Mouse (Mus musculus) A20 (cell line): Measurements from ENCODE around the gene Aldh9a1.

ENCODE experiments used
- DNase-seq: peaks from one replicate; pipeline ENCODE4 v3.0.0-alpha.2; 2011; ENCODE audit warnings: low read depth, low spot score

Aldh9a1 gene

DNA sequence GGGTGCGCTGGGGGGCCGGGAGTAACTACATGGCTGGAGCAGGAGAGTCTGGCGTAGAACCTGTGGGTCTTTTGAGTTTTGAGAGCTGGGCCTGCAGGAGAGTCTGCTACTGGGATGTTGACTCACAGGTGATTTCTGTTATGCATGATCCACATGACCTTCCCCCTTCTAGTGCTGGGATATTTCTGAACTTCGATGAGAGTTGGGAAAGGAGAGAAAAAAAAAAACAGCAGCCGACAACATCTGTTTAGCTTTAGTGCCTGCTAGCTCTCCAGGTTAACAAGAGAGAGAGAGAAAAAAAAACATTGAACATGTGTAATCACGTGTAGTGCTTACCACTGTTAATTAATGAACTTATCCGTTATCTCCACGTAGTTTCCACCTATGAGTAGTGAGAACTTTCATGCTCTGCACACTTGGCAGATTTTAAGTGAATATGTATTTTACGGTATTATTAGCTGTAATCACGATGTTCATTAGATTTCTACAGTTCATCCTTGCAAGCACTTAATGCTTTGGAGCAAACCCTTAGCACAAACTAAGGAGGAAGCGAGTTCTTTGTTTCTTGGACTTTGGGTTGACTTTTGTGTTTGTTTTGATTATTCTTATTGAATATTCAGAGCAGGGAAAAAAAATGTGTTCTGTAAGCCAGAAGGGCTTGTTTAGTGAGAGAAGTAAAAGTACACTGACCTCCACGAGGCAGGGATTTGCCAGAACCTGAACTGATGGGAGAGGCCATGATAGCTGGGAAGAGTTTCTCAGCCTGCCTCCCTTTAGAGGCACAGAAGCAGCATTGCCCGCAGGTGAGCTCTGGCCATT is 1.0 kb downstream of the Aldh9a1 start:
- no peak for DNase-seq

DNA sequence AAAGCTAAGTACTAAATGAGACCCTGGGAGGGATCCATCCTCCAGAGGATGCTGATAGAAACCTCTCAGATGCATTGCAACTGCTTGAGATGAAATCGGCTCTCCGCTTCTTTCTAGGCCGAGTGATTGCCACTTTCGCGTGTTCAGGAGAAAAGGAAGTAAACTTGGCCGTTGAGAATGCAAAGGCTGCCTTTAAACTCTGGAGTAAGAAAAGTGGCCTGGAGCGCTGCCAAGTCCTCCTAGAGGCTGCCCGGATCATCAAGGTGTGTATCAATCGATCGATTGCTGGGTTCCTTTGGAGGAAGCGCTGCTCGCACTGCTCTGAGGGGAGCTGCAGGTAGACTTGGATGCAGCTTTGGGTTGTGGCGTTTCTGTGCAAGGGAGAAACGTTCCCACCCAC is 2.6 kb downstream of the Aldh9a1 start:
- no peak for DNase-seq

- DNase-seq = no peak
These were observed 7.6 kb downstream of the Aldh9a1 start for GRCm38 (mm10) chr1:167357387-167357786.

DNA sequence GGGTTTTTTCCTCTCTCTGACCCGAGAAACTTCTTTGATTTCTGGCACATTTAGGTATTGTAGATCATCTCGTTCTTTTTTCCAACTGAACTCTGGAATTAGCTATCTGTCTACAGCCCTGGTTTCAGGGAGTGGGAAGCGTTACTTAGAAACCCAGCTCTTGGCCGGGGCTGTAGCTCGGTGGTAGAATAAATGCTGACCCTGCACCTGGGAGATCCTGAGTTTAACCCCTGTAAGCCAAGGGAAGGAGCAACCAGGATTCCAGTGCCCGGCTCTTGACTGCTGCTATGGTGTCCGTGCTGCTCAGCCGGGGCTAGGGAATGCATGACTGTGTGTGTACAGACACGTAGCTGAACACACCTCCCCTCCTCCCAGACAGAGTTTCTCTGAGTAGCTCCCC is 8.9 kb downstream of the Aldh9a1 start:
- DNase-seq = no peak

DNA sequence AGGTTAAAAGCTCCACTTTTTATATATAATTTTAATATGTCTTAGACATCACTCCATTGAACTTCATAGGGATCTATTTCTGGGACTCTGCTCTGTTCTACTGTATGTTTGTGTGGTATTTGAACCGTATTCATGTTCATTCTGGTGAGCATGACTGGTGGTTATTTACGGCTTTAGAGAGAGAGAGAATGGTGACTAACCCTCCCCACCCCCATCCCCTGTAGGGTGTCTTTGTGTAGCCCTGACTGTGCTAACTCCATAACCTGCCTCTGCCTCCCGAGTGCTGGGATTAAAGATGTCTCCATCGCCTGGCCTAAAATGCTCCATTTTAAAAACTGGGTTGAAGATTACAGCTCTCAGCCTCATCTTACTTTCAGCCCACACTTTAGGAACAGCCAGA is 10.5 kb downstream of the Aldh9a1 start:
- no peak for DNase-seq

- no peak for DNase-seq
These were observed 13.0 kb downstream of the Aldh9a1 start for GRCm38 (mm10) chr1:167362819-167363218.

DNA sequence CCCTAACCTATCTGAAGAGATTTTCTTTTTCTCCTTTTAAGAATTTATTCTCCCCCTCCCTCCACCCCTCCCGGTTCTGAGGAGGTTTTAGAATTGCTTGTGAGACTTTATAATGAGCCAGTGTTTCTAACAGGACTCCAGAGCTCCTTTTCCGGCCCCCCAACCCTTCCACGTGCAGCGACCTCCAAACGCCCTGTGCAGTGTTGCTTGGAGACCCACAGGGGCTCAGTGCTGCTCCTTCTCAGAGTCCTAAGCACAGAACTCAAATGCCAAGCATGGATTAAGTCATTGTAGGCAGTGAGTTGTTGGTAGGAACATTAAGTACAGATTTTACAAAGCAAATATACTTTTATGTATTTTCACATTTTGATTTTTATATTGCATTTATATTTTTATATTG is 13.5 kb downstream of the Aldh9a1 start:
- no peak for DNase-seq

DNA sequence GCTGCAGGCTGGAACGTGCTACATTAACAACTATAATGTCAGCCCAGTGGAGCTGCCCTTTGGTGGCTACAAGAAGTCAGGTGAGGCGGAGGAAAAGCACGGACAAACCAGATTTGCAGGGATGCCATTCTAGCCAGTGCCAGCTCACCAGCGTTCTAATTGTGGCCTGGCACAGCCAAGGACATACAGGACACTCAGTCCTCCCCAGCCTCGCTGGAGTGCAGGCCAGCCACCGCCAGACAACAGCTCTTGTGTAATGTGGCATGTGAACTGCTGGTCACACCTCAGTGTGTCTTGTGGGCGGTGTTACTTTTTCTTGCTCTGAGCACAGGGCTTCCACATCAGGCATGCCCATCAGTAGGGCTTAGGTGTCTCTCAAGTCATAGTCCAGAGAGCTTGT is 16.0 kb downstream of the Aldh9a1 start:
- no peak for DNase-seq

GRCm38 (mm10) chr1:167366621-167367020 is 16.8 kb downstream of the Aldh9a1 start:
- no peak for DNase-seq

GRCm38 (mm10) chr1:167368018-167368417 is 18.2 kb downstream of the Aldh9a1 start:
- no peak for DNase-seq

- DNase-seq = no peak
These were observed 18.7 kb downstream of the Aldh9a1 start for GRCm38 (mm10) chr1:167368513-167368912.

- DNase-seq = peak; percentile 88
These were observed 20.1 kb downstream of the Aldh9a1 start for GRCm38 (mm10) chr1:167369905-167370304.

DNA sequence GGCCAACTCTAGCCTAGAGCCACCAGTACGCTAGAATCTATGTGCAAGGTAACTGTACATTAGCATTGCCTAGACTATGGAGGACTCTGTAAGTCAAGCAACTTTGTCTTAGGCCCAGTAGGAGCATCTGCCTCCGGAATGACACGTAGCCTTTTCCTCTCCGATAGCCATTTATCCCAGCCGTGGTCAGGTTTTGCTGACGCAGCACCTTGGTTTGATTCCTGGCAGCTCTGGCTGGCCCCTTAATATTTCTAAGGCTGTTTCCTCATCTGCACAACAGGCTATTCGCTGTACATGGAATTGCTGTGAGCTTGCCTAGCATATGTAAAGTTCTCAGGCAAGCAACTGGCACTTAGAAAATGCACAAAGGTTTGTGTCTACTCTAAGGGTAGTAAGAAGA is 22.9 kb downstream of the Aldh9a1 start:
- no peak for DNase-seq

DNA sequence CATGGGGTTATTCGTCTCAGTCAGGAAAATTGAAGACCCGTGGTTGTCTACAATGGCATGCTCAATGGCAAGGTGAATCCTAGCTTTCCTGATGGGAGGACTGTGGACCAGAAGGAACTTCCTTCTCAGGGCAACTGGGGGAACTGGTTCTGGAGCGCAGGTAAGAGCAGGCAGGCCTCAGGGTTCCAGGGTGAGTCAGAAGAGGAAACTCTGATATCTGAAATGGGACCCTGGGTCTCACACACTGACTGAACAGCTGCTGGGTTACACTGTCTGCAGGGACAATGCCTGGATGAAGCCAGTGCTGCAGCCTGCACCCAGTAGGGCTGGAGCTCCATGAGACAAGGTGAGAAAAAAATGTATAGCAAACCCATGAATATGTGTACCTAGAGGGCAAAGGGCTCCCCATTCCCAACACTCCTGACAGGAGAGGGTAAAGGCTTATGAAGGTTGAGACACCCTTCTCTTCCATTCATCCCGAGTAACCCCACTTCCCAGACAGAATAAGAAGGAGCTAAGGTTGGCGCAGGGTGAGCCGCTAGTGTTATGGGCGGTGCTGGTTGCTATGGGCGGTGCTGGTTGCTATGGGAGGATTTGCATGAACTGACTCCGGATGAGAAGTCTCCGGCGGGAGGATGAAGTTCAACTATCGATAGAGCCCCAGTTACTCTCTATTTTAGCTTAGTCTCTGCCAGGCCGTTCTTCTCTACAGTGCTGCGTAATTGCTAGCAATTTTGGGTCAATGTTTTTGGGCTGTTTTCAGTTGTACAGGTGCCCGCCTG is 24.4 kb downstream of the Aldh9a1 start:
- peak; percentile 84 for DNase-seq

DNA sequence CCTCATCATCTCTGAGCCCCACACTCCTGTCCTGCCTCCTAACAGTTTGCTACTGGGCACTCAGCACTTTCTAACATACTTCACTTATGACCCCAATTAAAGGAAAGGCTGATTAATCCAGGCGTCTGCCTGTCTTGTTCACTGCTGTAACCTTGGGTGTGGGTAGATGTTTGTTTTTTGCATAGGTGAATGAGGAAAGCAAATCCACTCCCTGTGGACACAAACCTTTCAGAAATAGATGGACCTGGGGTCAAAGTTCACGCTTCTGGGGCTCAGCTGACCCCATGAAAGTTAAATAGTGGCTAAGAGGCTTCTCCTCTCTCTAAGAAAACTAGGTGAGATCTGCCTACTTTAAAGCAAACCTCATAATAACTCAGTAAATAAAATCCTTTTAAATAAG is 25.2 kb downstream of the Aldh9a1 start:
- no peak for DNase-seq

DNA sequence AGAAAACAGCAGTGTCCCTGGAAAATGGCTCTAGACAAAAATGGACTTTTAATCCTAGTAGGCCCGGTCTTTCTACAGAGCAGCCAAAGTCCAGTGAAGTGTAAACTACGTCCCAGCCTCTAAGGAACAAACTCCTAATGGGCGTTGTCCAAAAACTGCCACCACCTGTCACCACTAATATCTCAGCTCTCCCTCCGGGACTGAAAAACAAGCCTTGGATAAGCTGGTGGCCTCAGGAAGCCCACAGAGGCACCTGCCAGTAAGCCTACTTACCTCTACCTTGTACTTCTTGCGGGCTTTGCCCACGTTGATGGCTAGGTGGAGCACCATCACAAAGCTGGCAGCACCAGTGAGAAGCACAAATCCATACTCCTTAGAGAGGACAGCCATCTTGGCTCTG is 28.2 kb downstream of the Aldh9a1 start:
- DNase-seq = no peak

- DNase-seq = no peak
These were observed 30.0 kb downstream of the Aldh9a1 start for GRCm38 (mm10) chr1:167379751-167380150.

DNA sequence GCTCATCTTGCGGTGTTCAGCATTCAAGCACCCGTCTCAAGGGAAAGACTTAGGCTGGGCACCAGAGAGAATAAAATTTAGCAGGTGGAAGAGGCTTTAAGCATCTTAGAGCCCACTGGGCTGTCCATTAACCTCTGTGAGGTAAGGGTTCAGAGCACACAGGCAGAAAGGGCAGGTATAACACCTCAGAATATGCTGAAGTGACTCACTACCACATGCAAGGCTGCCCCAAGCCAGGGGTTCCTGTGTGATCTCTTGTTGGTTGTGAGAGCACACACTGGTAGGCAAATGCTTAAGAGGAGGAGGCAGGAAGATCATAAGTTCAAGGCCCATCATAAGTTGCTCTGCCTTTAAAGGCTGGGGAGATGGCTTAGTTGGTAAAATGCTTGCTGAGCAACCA is 30.4 kb downstream of the Aldh9a1 start:
- no peak for DNase-seq

GRCm38 (mm10) chr1:167381050-167382015 is 31.5 kb downstream of the Aldh9a1 start:
- DNase-seq = no peak

DNA sequence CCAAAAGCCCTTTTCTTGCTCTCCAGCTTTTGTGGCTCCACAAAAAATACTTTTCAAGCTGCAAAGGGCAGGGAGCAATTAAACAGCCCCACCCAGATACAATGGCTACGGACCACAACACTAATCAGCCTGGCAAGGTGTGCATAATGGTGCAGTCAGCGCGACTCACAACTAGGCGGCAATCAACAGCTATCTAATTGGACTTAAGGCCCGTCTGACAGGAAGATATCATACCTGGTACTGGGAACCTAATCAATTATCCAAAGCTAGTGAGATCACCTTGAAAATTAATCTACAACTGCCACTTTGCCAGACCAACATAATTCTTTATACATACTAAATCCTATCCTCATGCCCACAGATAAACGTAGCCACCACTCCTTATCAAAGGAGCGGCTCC is 32.5 kb downstream of the Aldh9a1 start:
- no peak for DNase-seq

DNA sequence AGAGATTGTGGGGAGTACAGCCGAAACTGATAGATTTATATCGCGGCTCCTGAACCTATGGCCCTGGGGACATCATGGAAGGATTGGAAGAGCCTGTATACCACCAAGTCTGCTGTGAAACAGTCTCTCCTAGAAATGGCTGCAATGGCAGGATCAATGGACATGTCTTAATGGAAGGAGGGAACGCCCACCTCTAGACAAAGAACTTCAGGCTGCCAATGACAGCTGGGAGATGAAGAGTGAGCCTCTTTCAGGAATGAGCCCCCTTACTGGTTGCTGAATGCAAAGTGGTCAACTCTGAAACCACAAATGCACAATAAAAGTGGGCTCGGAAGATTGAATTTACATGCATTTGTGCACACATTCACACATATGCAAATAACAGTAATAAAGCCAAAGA is 33.0 kb downstream of the Aldh9a1 start:
- no peak for DNase-seq

GRCm38 (mm10) chr1:167383178-167383577 is 33.4 kb downstream of the Aldh9a1 start:
- DNase-seq = no peak
